Mouse (Mus musculus): ENCODE data around the gene Larp1b. TPM values are rescaled to one million over a fixed set of nuclear protein-coding genes. Genes with fewer than 3 reads are reported as not detected.
A peak's percentile ranks its signal among the peaks of the same experiment; 100 is the strongest.

Gene Larp1b
- polyA plus RNA-seq, 1 experiment from 2014 or later: 9.9 TPM

GRCm38 (mm10) chr3:41082520-41082884, 132.9 kb downstream of the Larp1b start:
- peak overlapping the region; percentile 91 for H3K9ac ChIP-seq (ENCODE audit: low read depth, low read length)
- DNase-seq (ENCODE audit: low spot score): no peak
- no peaks in the 10 kb centered on the region for H3K9me3 ChIP-seq (ENCODE audit: control insufficient read depth, low read length)
- H3K27me3 ChIP-seq (replicated peaks; ENCODE audit: control insufficient read depth, insufficient read depth, low read length): no peaks in the 10 kb centered on the region
- H3K27ac ChIP-seq (ENCODE audit: low read depth, low read length): peak overlapping the region; percentile 89
- ATAC-seq (replicated peaks; ENCODE audit: low FRiP score): peak; percentile 19
- H3K4me2 ChIP-seq: peak overlapping the region; percentile 87
- peaks cover 8% of the 10 kb centered on the region; the same call in 1 of the 2 replicates for H3K4me1 ChIP-seq (replicated peaks; ENCODE audit: control insufficient read depth, insufficient read depth, low read length)
- no peaks in the 10 kb centered on the region for H3K36me3 ChIP-seq (ENCODE audit: control insufficient read depth, insufficient read depth, low read length)
- under 1% methylated on average over 43 of the region's 43 CpGs for WGBS
- peak overlapping the region; percentile 69 for H3K4me3 ChIP-seq (ENCODE audit: low read depth, low read length)

- peak; percentile 97 for DNase-seq (ENCODE audit: low spot score)
- peaks cover 8% of the 10 kb centered on the region; the same call in 1 of the 2 replicates for H3K4me1 ChIP-seq (replicated peaks; ENCODE audit: control insufficient read depth, insufficient read depth, low read length)
- H3K9ac ChIP-seq (ENCODE audit: low read depth, low read length): peak within 1 kb of the TSS; percentile 91
- peak within 1 kb of the TSS; percentile 89 for H3K27ac ChIP-seq (ENCODE audit: low read depth, low read length)
- H3K36me3 ChIP-seq (ENCODE audit: control insufficient read depth, insufficient read depth, low read length): no peaks in the 10 kb centered on the region
- H3K4me3 ChIP-seq (ENCODE audit: low read depth, low read length): peak within 1 kb of the TSS; percentile 69
- H3K9me3 ChIP-seq (ENCODE audit: control insufficient read depth, low read length): no peaks in the 10 kb centered on the region
- peak; percentile 96 for ATAC-seq (replicated peaks; ENCODE audit: low FRiP score)
- H3K27me3 ChIP-seq (replicated peaks; ENCODE audit: control insufficient read depth, insufficient read depth, low read length): no peaks in the 10 kb centered on the region
- under 1% methylated on average over 91 of the region's 95 CpGs for WGBS
- peak within 1 kb of the TSS; percentile 87 for H3K4me2 ChIP-seq
These were observed 133.5 kb downstream of the Larp1b start, which contains the start of gene Pgrmc2 for GRCm38 (mm10) chr3:41082885-41083789. Gene Pgrmc2 (minus strand): TSS chr3:41083046.

GRCm38 (mm10) chr3:41083790-41084112, 134.1 kb downstream of the Larp1b start:
- no peaks in the 10 kb centered on the region for H3K9me3 ChIP-seq (ENCODE audit: control insufficient read depth, low read length)
- H3K27me3 ChIP-seq (replicated peaks; ENCODE audit: control insufficient read depth, insufficient read depth, low read length): no peaks in the 10 kb centered on the region
- peak overlapping the region; percentile 91 for H3K9ac ChIP-seq (ENCODE audit: low read depth, low read length)
- H3K4me3 ChIP-seq (ENCODE audit: low read depth, low read length): peak overlapping the region; percentile 69
- no peaks in the 10 kb centered on the region for H3K36me3 ChIP-seq (ENCODE audit: control insufficient read depth, insufficient read depth, low read length)
- H3K27ac ChIP-seq (ENCODE audit: low read depth, low read length): peak overlapping the region; percentile 89
- H3K4me2 ChIP-seq: peak overlapping the region; percentile 87
- DNase-seq (ENCODE audit: low spot score) (no peak), ATAC-seq (replicated peaks; ENCODE audit: low FRiP score) (peak; percentile 33)
- peaks cover 8% of the 10 kb centered on the region; the same call in 1 of the 2 replicates for H3K4me1 ChIP-seq (replicated peaks; ENCODE audit: control insufficient read depth, insufficient read depth, low read length)
- WGBS: 3% methylated on average over 6 of the region's 6 CpGs

GRCm38 (mm10) chr3:41084421-41084820, 134.8 kb downstream of the Larp1b start:
- H3K4me3 ChIP-seq (ENCODE audit: low read depth, low read length): peak overlapping the region; percentile 69; the same call in 1 of the 2 replicates
- no peaks in the 10 kb centered on the region for H3K27me3 ChIP-seq (replicated peaks; ENCODE audit: control insufficient read depth, insufficient read depth, low read length)
- H3K27ac ChIP-seq (ENCODE audit: low read depth, low read length): no peak overlapping the region
- peaks cover 8% of the 10 kb centered on the region; the same call in 1 of the 2 replicates for H3K4me1 ChIP-seq (replicated peaks; ENCODE audit: control insufficient read depth, insufficient read depth, low read length)
- DNase-seq (ENCODE audit: low spot score): no peak
- H3K9ac ChIP-seq (ENCODE audit: low read depth, low read length): no peak overlapping the region
- 85% methylated on average over 5 of the region's 5 CpGs for WGBS
- no peaks in the 10 kb centered on the region for H3K36me3 ChIP-seq (ENCODE audit: control insufficient read depth, insufficient read depth, low read length)
- H3K9me3 ChIP-seq (ENCODE audit: control insufficient read depth, low read length): no peaks in the 10 kb centered on the region
- no peak for ATAC-seq (replicated peaks; ENCODE audit: low FRiP score)
- peak overlapping the region; percentile 87 for H3K4me2 ChIP-seq

- Histone ChIP-seq H3K27me3 (replicated peaks; ENCODE audit: control insufficient read depth, insufficient read depth, low read length) (no peaks in the 10 kb centered on the region), H3K9me3 (ENCODE audit: control insufficient read depth, low read length) (no peaks in the 10 kb centered on the region), H3K4me3 (ENCODE audit: low read depth, low read length) (no peak overlapping the region), H3K9ac (ENCODE audit: low read depth, low read length) (no peak overlapping the region), H3K4me2 (no peak overlapping the region), H3K4me1 (replicated peaks; ENCODE audit: control insufficient read depth, insufficient read depth, low read length) (no peaks in the 10 kb centered on the region), H3K27ac (ENCODE audit: low read depth, low read length) (no peak overlapping the region), H3K36me3 (ENCODE audit: control insufficient read depth, insufficient read depth, low read length) (no peaks in the 10 kb centered on the region)
- DNase-seq (ENCODE audit: low spot score): no peak
- ATAC-seq (replicated peaks; ENCODE audit: low FRiP score): no peak
These were observed 137.4 kb downstream of the Larp1b start for GRCm38 (mm10) chr3:41087071-41087470.

Other genes with a start within 250 kb of the Larp1b start
- gene Slc25a31, start 241.0 kb upstream of the Larp1b start, polyA plus RNA-seq (2014; fragmentation: Nextera tagmentation; extraction: Ambion mirVana): 0.12 and 0.38 TPM in 2 replicates
- gene Hspa4l, start 205.3 kb upstream of the Larp1b start, polyA plus RNA-seq (2014; fragmentation: Nextera tagmentation; extraction: Ambion mirVana): 22.4 and 25.9 TPM in 2 replicates
- gene Plk4, start 149.8 kb upstream of the Larp1b start, polyA plus RNA-seq (2014; fragmentation: Nextera tagmentation; extraction: Ambion mirVana): 72.8 and 77.1 TPM in 2 replicates
- 6.1 and 8.3 TPM in 2 replicates for gene Mfsd8, start 102.9 kb upstream of the Larp1b start, polyA plus RNA-seq (2014; fragmentation: Nextera tagmentation; extraction: Ambion mirVana)
- 7.7 and 8.1 TPM in 2 replicates for gene Abhd18, start 102.9 kb upstream of the Larp1b start, polyA plus RNA-seq (2014; fragmentation: Nextera tagmentation; extraction: Ambion mirVana)
- 0.16 and 0.42 TPM in 2 replicates for gene 1700034I23Rik, start 47.3 kb upstream of the Larp1b start, polyA plus RNA-seq (2014; fragmentation: Nextera tagmentation; extraction: Ambion mirVana)
- gene Pgrmc2, start 133.2 kb downstream of the Larp1b start, polyA plus RNA-seq (2014; fragmentation: Nextera tagmentation; extraction: Ambion mirVana): 28.3 and 29.4 TPM in 2 replicates